9 mouse cellular contexts compared by ENCODE assay signal in the genomic region with DNA sequence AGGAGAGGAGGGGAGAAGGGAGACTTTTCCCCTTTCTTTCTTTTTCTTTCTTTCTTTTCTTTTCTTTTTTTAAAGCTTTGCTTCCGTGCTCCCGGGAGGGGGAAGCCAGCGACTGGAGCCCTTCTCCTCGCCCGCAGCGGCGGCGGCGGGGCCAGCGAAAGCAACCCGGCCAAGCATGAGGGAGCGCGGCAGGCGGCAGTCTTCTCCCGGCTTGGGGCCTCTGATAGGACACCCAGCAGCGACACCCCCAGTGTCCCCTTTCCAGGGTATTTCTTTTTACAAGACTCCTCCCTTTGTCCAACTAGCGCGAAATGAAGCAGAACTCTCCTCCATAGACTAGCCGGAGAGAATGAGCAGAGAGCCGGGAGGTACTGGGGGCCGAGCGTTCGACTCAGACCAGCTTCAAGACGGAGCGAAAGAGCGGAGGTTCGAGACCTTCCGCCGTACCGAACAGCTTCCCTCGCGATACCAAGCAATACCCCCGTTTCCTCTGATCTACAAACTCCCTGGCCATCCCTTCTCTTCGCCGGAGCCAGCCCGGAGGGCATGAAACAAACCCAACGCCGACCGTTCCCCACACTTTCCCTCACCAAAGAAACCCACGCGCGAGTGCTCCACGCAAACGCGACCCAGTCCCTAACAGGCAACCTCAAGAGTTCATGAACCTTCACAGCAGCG. TPM values are rescaled to one million over a fixed set of nuclear protein-coding genes. Genes with fewer than 3 reads are reported as not detected.
DNase-seq lines count a peak whose midpoint lies in the region; ATAC-seq lines count a peak whose summit lies in the region.
"Had no signal": no experiment of that assay in that cellular context is flagged by ENCODE, and none has a peak within 500 bp of the region (broad histone marks: within the 10 kb centered on the region; RNA-seq: fewer than 3 reads in every experiment).

No protein-coding gene starts in this region.

- H3K4me3 ChIP-seq in embryonic facial prominence, embryonic 12.5 days, result peak overlapping the region; percentile 77
- peak overlapping the region; percentile 64 for H3K4me3 ChIP-seq in limb, embryonic 15.5 days
- peak overlapping the region; percentile 28 for H3K4me3 ChIP-seq in neural tube, embryonic 14.5 days (ENCODE audit: low read depth, low read length)
- H3K4me3 ChIP-seq: erythroblast, embryonic 14.5 days had no signal

- peaks cover 26% of the 10 kb centered on the region for H3K4me1 ChIP-seq in embryonic facial prominence, embryonic 12.5 days
- H3K4me1 ChIP-seq in limb, embryonic 15.5 days, result peaks cover 41% of the 10 kb centered on the region
- H3K4me1 ChIP-seq in neural tube, embryonic 14.5 days (ENCODE audit: control insufficient read depth, insufficient read depth, low read length), result 0 out of 2 replicates have a peak, but pooled peaks cover 5% of the 10 kb centered on the region

- WGBS in embryonic facial prominence, embryonic 12.5 days, result under 1% methylated on average over 46 of the region's 46 CpGs
- under 1% methylated on average over 46 of the region's 46 CpGs for WGBS in limb, embryonic 15.5 days
- WGBS in neural tube, embryonic 14.5 days, result under 1% methylated on average over 46 of the region's 46 CpGs

- peak overlapping the region; percentile 67 for H3K4me2 ChIP-seq in embryonic facial prominence, embryonic 12.5 days (replicated peaks)
- peak overlapping the region; percentile 81 for H3K4me2 ChIP-seq in limb, embryonic 15.5 days
- H3K4me2 ChIP-seq in neural tube, embryonic 14.5 days (ENCODE audit: low read depth, low read length), result peak overlapping the region; percentile 33

- no peaks in the 10 kb centered on the region for H3K9me3 ChIP-seq in embryonic facial prominence, embryonic 12.5 days
- no peaks in the 10 kb centered on the region for H3K9me3 ChIP-seq in limb, embryonic 15.5 days
- no peaks in the 10 kb centered on the region for H3K9me3 ChIP-seq in neural tube, embryonic 14.5 days (ENCODE audit: control insufficient read depth, low read length)

- H3K27ac ChIP-seq in embryonic facial prominence, embryonic 12.5 days, result peak overlapping the region; percentile 94
- H3K27ac ChIP-seq in limb, embryonic 15.5 days, result peak overlapping the region; percentile 86
- H3K27ac ChIP-seq in neural tube, embryonic 14.5 days (ENCODE audit: low read depth, low read length), result no peak overlapping the region

- H3K27me3 ChIP-seq in embryonic facial prominence, embryonic 12.5 days, result peaks cover 24% of the 10 kb centered on the region; the same call in 1 of the 2 replicates
- H3K27me3 ChIP-seq in limb, embryonic 15.5 days, result peaks cover 77% of the 10 kb centered on the region
- H3K27me3 ChIP-seq in neural tube, embryonic 14.5 days (ENCODE audit: control insufficient read depth, insufficient read depth, low read length), result peaks cover 67% of the 10 kb centered on the region

- peaks cover 12% of the 10 kb centered on the region for H3K36me3 ChIP-seq in embryonic facial prominence, embryonic 12.5 days
- no peaks in the 10 kb centered on the region for H3K36me3 ChIP-seq in limb, embryonic 15.5 days
- no peaks in the 10 kb centered on the region for H3K36me3 ChIP-seq in neural tube, embryonic 14.5 days (ENCODE audit: control insufficient read depth, insufficient read depth, low read length)

- DNase-seq in urinary bladder, adult 2 months (ENCODE audit: low spot score), result peak; percentile 46
- no peak for DNase-seq in urinary bladder, postnatal 10 days (ENCODE audit: low spot score)
- DNase-seq in heart, postnatal 36 days, result peak; percentile 60 to 77
- no peak for DNase-seq in MN1 (ENCODE audit: low spot score)
- DNase-seq in spleen, postnatal 10 days (ENCODE audit: low spot score in 2 of 2), result no peak

- ATAC-seq in embryonic facial prominence, embryonic 12.5 days (ENCODE audit: insufficient number of reproducible peaks, insufficient read depth, low FRiP score, low TSS enrichment), result no peak
- ATAC-seq in limb, embryonic 15.5 days (ENCODE audit: insufficient number of reproducible peaks, low FRiP score, low TSS enrichment, low read depth), result no peak
- no peak for ATAC-seq in neural tube, embryonic 14.5 days (ENCODE audit: low read depth)

- peak overlapping the region; percentile 99 for H3K9ac ChIP-seq in embryonic facial prominence, embryonic 12.5 days
- H3K9ac ChIP-seq in limb, embryonic 15.5 days, result peak overlapping the region; percentile 60
- no peak overlapping the region for H3K9ac ChIP-seq in neural tube, embryonic 14.5 days (replicated peaks; ENCODE audit: low read depth, low read length)

- intact Hi-C loops in heart, postnatal 36 days (cut with DNase I), result loop anchor here (5.0 kb wide), 4 partner anchors 67 to 407 kb away; partner anchors contain the start of genes Six4, Slc38a6 and Trmt5

RNA-seq across cellular contexts. Expression of gene Six1, which starts 8.5 kb away (rescaled TPM):
- polyA plus RNA-seq in urinary bladder, adult 2 months (2012; rRNA removed), result 1.1 and 1.8 TPM in 2 replicates
- 73.0 and 75.3 TPM in 2 replicates for polyA plus RNA-seq in embryonic facial prominence, embryonic 12.5 days (2016; fragmentation: Nextera tagmentation; extraction: Ambion mirVana)
- 1 to 10 TPM in 1 of 2 experiments, under 1 TPM in 1; 0.89 to 1.3 TPM for total RNA-seq in heart, postnatal 36 days (2021)
- polyA plus RNA-seq in limb, embryonic 15.5 days (2015; fragmentation: Nextera tagmentation; extraction: Ambion mirVana), result 28.2 and 34.3 TPM in 2 replicates
- 0.12 and 3.7 TPM in 2 replicates for polyA plus RNA-seq in neural tube, embryonic 14.5 days (2014; fragmentation: Nextera tagmentation; extraction: Ambion mirVana)
- polyA plus RNA-seq: erythroblast, embryonic 14.5 days had no signal

Comparison
In these comparisons a context has a peak if more than half of its experiments do, and no peak if none do; other contexts are left out.
1. DNase-seq: peak in urinary bladder, adult 2 months (single experiment) and heart, postnatal 36 days (2 of 2); none in urinary bladder, postnatal 10 days (single experiment), MN1 (single experiment) and spleen, postnatal 10 days (0 of 2).
2. Peak in every context shown above with its lines, with median percentiles within 50 percentile points of each other: H3K4me2 ChIP-seq and H3K4me3 ChIP-seq.